Mouse (Mus musculus) neural tube, embryonic 15.5 days (tissue): Measurements from ENCODE around the gene Agxt. TPM values are rescaled to one million over a fixed set of nuclear protein-coding genes. Genes with fewer than 3 reads are reported as not detected.

Experiments used
- ATAC-seq: fragments of 200-750 bp; cut with Nextera tagmentation; 2 replicates; pipeline ENCODE4 v1.8.0; 2017; ENCODE audit warnings: mild to moderate bottlenecking, moderate TSS enrichment, moderate library complexity; ENCODE audit not compliant: low FRiP score
- H3K27ac ChIP-seq: fragments of 300-500 bp; sonication (generic); replicated peaks from 2 replicates; pipeline ENCODE4 v1.5.1; 2015; ENCODE audit warnings: mild to moderate bottlenecking, inconsistent platforms
- H3K27me3 ChIP-seq: fragments of 300-500 bp; sonication (generic); replicated peaks from 2 replicates; pipeline ENCODE4 v1.6.1; 2015; ENCODE audit warnings: inconsistent platforms
- H3K36me3 ChIP-seq: fragments of 300-500 bp; sonication (generic); 2 replicates; pipeline ENCODE4 v1.6.1; 2015; ENCODE audit warnings: inconsistent platforms
- H3K4me1 ChIP-seq: fragments of 300-500 bp; sonication (generic); 2 replicates; pipeline ENCODE4 v1.6.1; 2015; ENCODE audit warnings: inconsistent platforms
- H3K4me2 ChIP-seq: fragments of 300-500 bp; sonication (generic); 2 replicates; pipeline ENCODE4 v1.6.1; 2015; ENCODE audit warnings: inconsistent platforms, mild to moderate bottlenecking, moderate library complexity
- H3K4me3 ChIP-seq: fragments of 300-500 bp; sonication (generic); replicated peaks from 2 replicates; pipeline ENCODE4 v1.5.1; 2015; ENCODE audit warnings: mild to moderate bottlenecking, inconsistent platforms
- H3K9ac ChIP-seq: fragments of 300-500 bp; sonication (generic); replicated peaks from 2 replicates; pipeline ENCODE4 v1.6.1; 2015; ENCODE audit warnings: mild to moderate bottlenecking, inconsistent platforms
- H3K9me3 ChIP-seq: fragments of 300-500 bp; sonication (generic); replicated peaks from 2 replicates; pipeline ENCODE4 v1.6.1; 2016; ENCODE audit warnings: inconsistent platforms
- WGBS: fragments of 180-500 bp; shearing (Covaris S2); methylation state at CpG from one replicate; pipeline ENCODE4 v1.1.7; 2015; ENCODE audit warnings: mixed read lengths; 5-methylcytosine and 5-hydroxymethylcytosine counted together
- polyA plus RNA-seq: library from polyadenylated mRNA; unstranded; fragments of >200 nt; fragmentation: Nextera tagmentation; extraction: Ambion mirVana; gene quantifications from 2 replicates; pipeline ENCODE4 v1.2.1, GENCODE M21; 2015

The Agxt gene
- polyA plus RNA-seq, 1 experiment from 2014 or later: not detected

DNA sequence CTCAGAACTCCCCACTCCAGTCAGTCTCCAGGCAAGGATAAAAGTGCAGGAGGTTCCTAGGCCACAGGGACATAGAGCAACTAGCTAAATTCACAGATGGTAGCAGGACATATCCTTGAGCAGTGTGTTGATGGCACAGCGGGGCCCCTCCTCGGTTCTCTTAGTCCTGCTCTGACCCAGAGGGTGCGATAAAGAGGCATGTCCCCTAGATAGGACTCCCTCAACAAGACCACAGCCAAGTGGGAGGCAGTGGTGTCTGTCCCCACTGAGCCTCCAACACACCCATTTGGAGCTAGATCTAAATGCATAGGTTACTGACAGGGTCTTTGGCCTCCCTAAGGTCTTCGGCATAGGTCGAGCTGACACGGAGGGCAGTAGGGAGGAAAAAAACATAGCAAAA, 40.8 kb downstream of the Agxt start:
- Histone ChIP-seq H3K36me3 (no peaks in the 10 kb centered on the region), H3K4me1 (peaks cover 14% of the 10 kb centered on the region), H3K4me2 (peak overlapping the region; percentile 96), H3K27me3 (no peaks in the 10 kb centered on the region; the same call in 1 of the 2 replicates), H3K4me3 (no peak overlapping the region), H3K9ac (peak overlapping the region; percentile 48; the same call in 1 of the 2 replicates), H3K27ac (no peak overlapping the region), H3K9me3 (no peaks in the 10 kb centered on the region)
- WGBS: 17% methylated on average over 6 of the region's 6 CpGs
- ATAC-seq: 0 out of 2 replicates have a peak, but pooled peaks have one; percentile 15

DNA sequence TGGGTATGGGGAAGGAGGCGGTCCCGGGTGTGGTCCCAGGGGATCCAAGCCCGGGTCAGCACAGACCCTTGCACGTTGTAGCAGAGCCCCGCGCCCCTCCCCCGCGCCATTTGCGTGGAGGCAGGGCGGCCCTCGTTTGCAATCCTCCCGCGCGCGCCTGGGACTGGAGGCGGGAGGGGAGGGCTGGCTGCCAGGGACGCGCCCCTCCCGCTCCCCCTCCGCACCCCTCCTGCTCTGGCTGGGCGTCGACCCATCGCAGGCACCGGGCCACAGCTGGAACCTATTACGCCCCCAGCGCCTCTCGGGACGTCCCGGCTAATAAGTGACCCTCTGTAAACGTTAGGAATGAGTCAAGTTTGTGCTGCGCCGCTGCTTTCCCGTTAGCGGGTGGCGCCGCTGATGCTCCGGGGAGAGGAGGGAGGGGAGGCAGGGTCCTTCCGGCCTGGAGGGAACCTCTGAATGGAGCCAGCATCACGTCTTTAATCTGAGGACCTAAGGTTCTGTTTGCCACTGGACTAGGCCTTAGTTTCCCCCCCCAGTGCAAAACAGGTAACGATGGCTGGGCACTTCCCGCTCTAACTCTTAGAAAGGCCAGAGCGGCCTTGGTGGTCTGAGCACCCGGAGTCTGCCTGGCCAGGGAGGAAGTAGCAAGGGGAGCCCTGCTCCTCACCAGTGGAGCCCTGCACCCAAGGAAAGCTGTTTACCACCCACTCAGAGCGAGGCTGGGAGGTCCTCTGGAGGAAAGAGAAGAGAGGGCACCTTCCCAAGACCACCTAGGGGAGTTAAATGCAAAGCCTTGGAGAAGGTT, 41.7 kb downstream of the Agxt start:
- Histone ChIP-seq H3K9me3 (no peaks in the 10 kb centered on the region), H3K27me3 (no peaks in the 10 kb centered on the region; the same call in 1 of the 2 replicates), H3K4me3 (peak overlapping the region; percentile 44), H3K27ac (no peak overlapping the region), H3K36me3 (no peaks in the 10 kb centered on the region), H3K9ac (peak overlapping the region; percentile 48), H3K4me2 (peak overlapping the region; percentile 96), H3K4me1 (peaks cover 14% of the 10 kb centered on the region)
- peak; percentile 66; the same call in 1 of the 2 replicates for ATAC-seq
- WGBS: 2% methylated on average over 43 of the region's 44 CpGs

- H3K9ac ChIP-seq: no peak overlapping the region
- 91% methylated on average over 7 of the region's 7 CpGs for WGBS
- no peak for ATAC-seq
- no peaks in the 10 kb centered on the region for H3K9me3 ChIP-seq
- 0 out of 2 replicates have a peak, but pooled peaks cover 6% of the 10 kb centered on the region for H3K4me1 ChIP-seq
- no peaks in the 10 kb centered on the region; the same call in 1 of the 2 replicates for H3K27me3 ChIP-seq
- no peaks in the 10 kb centered on the region for H3K36me3 ChIP-seq
- no peak overlapping the region for H3K27ac ChIP-seq
- H3K4me2 ChIP-seq: no peak overlapping the region
- no peak overlapping the region for H3K4me3 ChIP-seq
These were observed 47.2 kb downstream of the Agxt start for GRCm38 (mm10) chr1:93182281-93182680.

DNA sequence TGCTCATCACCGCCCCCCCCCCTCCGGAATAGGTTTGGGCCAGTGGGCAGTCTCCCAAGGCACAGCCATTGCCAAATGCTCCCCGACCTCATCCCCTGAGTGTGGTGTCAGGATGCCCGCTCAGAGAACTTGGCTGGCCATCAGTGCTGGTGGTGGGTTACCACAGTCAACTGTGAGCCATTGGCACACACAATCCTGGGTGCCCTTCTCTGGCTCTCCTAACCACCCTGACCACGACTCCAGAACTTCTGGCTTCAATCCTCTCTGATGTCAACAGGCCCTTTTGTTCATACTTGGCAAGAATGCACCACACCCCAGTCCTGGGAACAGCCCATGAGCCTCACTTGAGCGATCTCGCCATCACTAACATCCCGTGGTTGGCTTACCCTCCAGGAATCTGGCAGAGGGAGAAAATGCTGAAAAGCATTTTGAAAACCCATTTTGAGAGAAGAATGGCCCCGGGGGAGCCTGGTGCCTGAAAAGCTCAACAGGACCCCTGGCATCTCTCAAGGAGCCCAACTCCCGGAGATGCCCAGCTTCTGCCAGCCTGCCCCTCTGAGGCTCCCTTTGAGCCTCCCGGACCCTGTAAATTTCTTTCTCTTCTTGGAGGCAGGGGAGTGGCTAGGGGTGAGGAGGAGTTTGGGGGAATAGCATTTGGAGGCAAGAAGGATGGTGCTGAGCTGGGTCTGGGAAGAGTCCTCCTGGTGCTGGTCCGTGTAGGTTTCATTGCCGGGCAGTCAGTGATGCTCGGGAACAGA, 49.2 kb downstream of the Agxt start:
- no peak overlapping the region for H3K4me2 ChIP-seq
- no peak overlapping the region for H3K9ac ChIP-seq
- no peaks in the 10 kb centered on the region for H3K27me3 ChIP-seq
- no peak overlapping the region for H3K27ac ChIP-seq
- H3K4me1 ChIP-seq: 0 out of 2 replicates have a peak, but pooled peaks cover 6% of the 10 kb centered on the region
- ATAC-seq: peak; percentile 65; the same call in 1 of the 2 replicates
- no peaks in the 10 kb centered on the region for H3K36me3 ChIP-seq
- H3K9me3 ChIP-seq: no peaks in the 10 kb centered on the region
- WGBS: 69% methylated on average over 14 of the region's 14 CpGs
- no peak overlapping the region for H3K4me3 ChIP-seq

- Histone ChIP-seq H3K27ac (no peak overlapping the region), H3K4me3 (no peak overlapping the region), H3K9me3 (no peaks in the 10 kb centered on the region), H3K4me2 (no peak overlapping the region), H3K4me1 (no peaks in the 10 kb centered on the region; the same call in 1 of the 2 replicates), H3K36me3 (no peaks in the 10 kb centered on the region), H3K9ac (no peak overlapping the region), H3K27me3 (peaks cover 18% of the 10 kb centered on the region)
- WGBS: 4% methylated on average over 12 of the region's 17 CpGs
- ATAC-seq: no peak
These were observed 55.8 kb downstream of the Agxt start for GRCm38 (mm10) chr1:93190726-93191305.

- Histone ChIP-seq H3K4me1 (no peaks in the 10 kb centered on the region; the same call in 1 of the 2 replicates), H3K36me3 (no peaks in the 10 kb centered on the region), H3K9ac (no peak overlapping the region), H3K9me3 (no peaks in the 10 kb centered on the region), H3K4me3 (no peak overlapping the region), H3K4me2 (no peak overlapping the region), H3K27ac (no peak overlapping the region), H3K27me3 (peaks cover 13% of the 10 kb centered on the region)
- 83% methylated on average over 3 of the region's 3 CpGs for WGBS
- ATAC-seq: no peak
These were observed 59.9 kb downstream of the Agxt start for GRCm38 (mm10) chr1:93194961-93195360.

Other genes with a start within 250 kb of the Agxt start
- 0.69 and 1.3 TPM in 2 replicates for gene Ankmy1, start 232.3 kb upstream of the Agxt start, polyA plus RNA-seq
- 17.2 and 17.9 TPM in 2 replicates for gene Dusp28, start 228.3 kb upstream of the Agxt start, polyA plus RNA-seq
- 29.8 and 33.4 TPM in 2 replicates for gene Rnpepl1, start 224.5 kb upstream of the Agxt start, polyA plus RNA-seq
- gene Capn10, start 200.9 kb upstream of the Agxt start, polyA plus RNA-seq: 55.4 and 60.8 TPM in 2 replicates
- gene Gpr35, start 184.4 kb upstream of the Agxt start, polyA plus RNA-seq: 0.64 and 1.0 TPM in 2 replicates
- gene Aqp12, start 128.9 kb upstream of the Agxt start, polyA plus RNA-seq: not detected in 2 replicates
- 433 and 485 TPM in 2 replicates for gene Kif1a, start 33.3 kb upstream of the Agxt start, polyA plus RNA-seq
- gene 2310007B03Rik, start 25.7 kb downstream of the Agxt start, polyA plus RNA-seq: 0.10 and 0.75 TPM in 2 replicates
- 0.23 and 0.32 TPM in 2 replicates for gene Crocc2, start 33.5 kb downstream of the Agxt start, polyA plus RNA-seq
- 7.5 and 8.0 TPM in 2 replicates for gene Sned1, start 100.6 kb downstream of the Agxt start, polyA plus RNA-seq
- 34.2 and 34.6 TPM in 2 replicates for gene Mterf4, start 170.7 kb downstream of the Agxt start, polyA plus RNA-seq
- gene Ppp1r7, start 207.6 kb downstream of the Agxt start, polyA plus RNA-seq: 52.7 and 54.1 TPM in 2 replicates
- 5.1 and 7.7 TPM in 2 replicates for gene Pask, start 208.2 kb downstream of the Agxt start, polyA plus RNA-seq
- gene Ano7, start 238.7 kb downstream of the Agxt start, polyA plus RNA-seq: 1.4 TPM in 2 replicates